Mouse (Mus musculus): ENCODE measurements around the gene Cwh43.

GRCm38 (mm10) chr5:73373184-73373583 lies 32.7 kb upstream of the Cwh43 start:
- TF ChIP-seq POLR2A (IDR thresholded peaks at IDR 0.05; ENCODE audit: low read depth, low read length) (no peak), CTCF (conservative IDR thresholded peaks at IDR 0.05; ENCODE audit: insufficient read depth, insufficient read length, low read depth, low read length) (no peak)
